Mouse (Mus musculus) E14TG2a.4 (cell line): Measurements from ENCODE around the gene Memo1.

Source experiments
- CTCF ChIP-seq: conservative IDR thresholded peaks from 2 replicates; pipeline ENCODE4 v1.5.1; 2014; ENCODE audit warnings: low read length
- NANOG ChIP-seq: IDR thresholded peaks from 2 replicates; pipeline ENCODE4 v1.6.1; 2014; ENCODE audit warnings: borderline replicate concordance, low read length, mixed read lengths
- POU5F1 ChIP-seq: IDR thresholded peaks from 2 replicates; pipeline ENCODE4 v1.6.1; 2014; ENCODE audit warnings: low read length, borderline replicate concordance

DNA sequence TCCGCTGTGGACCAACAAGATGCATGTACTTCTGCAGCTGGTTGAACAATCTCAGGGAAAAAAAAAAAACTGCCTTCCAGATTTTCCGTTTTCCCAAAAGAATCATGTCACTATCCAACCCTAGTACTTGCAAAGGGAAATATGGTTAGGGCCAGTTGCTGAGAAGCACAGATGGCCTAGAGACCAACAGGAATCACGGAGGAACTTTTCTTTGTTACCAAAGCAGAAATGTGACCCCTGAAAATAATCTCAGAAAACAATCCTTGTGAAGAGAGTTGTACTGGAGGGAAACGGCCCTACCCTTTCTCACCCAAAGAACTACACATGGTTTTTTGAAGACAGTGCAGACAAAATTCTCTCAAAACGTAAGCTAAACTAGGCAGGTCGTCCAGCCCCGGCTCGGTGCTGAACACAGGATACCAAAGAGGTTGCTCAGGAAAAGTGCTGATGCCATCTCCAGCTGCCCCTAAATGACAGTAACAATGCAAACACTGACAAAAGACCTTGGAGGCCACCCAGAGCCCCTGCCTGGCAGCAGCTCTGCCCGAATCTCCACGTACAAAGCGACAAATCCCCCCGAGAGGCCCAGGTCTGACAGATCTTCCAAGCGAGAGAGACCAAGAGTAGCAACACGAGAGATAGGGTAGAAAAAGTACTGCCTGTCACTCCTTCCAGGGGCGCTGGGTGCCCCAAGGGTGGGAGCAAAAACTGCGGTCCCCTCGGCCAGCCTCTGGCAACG is 1.5 kb downstream of the Memo1 start:
- TF ChIP-seq CTCF (no peak), POU5F1 (no peak), NANOG (no peak)
